Mouse (Mus musculus): Measurements from ENCODE around the gene Cenpv. TPM values are rescaled to one million over a fixed set of nuclear protein-coding genes. Genes with fewer than 3 reads are reported as not detected.

The Cenpv gene
- total and polyA plus RNA-seq, 3 experiments = 149 to 2,878 (median 178) TPM

- Histone ChIP-seq H3K4me3 (ENCODE audit: control insufficient read depth in 1 of 2, insufficient read depth in 1 of 2, low read depth in 2 of 2, low read length in 2 of 2) (peak overlapping the region; percentile 84 to 88), H3K79me2 (ENCODE audit: control insufficient read depth, insufficient read depth, low read length, poor library complexity) (peaks cover 27% of the 10 kb centered on the region), H3K4me1 (ENCODE audit: control insufficient read depth in 1 of 2, insufficient read depth in 2 of 2, low read length in 2 of 2) (peaks cover 0 to 14% of the 10 kb centered on the region in 2 experiments; a peak in 3 of 4 replicates), H3K27me3 (ENCODE audit: control insufficient read depth in 1 of 2, insufficient read depth in 2 of 2, low read length in 2 of 2) (no peaks in the 10 kb centered on the region), H3K27ac (ENCODE audit: control insufficient read depth, low read depth, low read length) (peak overlapping the region; percentile 94), H3K9me3 (replicated peaks; ENCODE audit: insufficient read depth, low read length) (no peaks in the 10 kb centered on the region), H3K9ac (ENCODE audit: control insufficient read depth, low read depth, low read length, poor library complexity, severe bottlenecking) (peak overlapping the region; percentile 90), H3K36me3 (ENCODE audit: control insufficient read depth in 1 of 2, insufficient read depth in 2 of 2, low read length in 2 of 2) (peaks cover 10 to 23% of the 10 kb centered on the region in 2 experiments)
- DNase-seq (ENCODE audit: low read depth, low spot score) = peak; percentile 95
- TF ChIP-seq TBP (IDR thresholded peaks at IDR 0.05; ENCODE audit: low read depth, low read length) (peak; percentile 99), RAD21 (IDR thresholded peaks at IDR 0.05; ENCODE audit: low read depth, low read length) (no peak), RCOR1 (IDR thresholded peaks at IDR 0.05; ENCODE audit: low read depth, low read length) (peak; percentile 54; the same call in 1 of the 2 replicates), POLR2AphosphoS2 (IDR thresholded peaks at IDR 0.05; ENCODE audit: low read length) (peak; percentile 100), UBTF (IDR thresholded peaks at IDR 0.05; ENCODE audit: borderline replicate concordance, insufficient read depth, low read depth, low read length) (no peak), USF1 (IDR thresholded peaks at IDR 0.05; ENCODE audit: low read depth, low read length) (peak; percentile 58; the same call in 1 of the 2 replicates), MAZ (IDR thresholded peaks at IDR 0.05; ENCODE audit: low read depth, low read length) (peak; percentile 97), ZNF384 (IDR thresholded peaks at IDR 0.05; ENCODE audit: low read depth, low read length) (peak; percentile 80), NELFE (IDR thresholded peaks at IDR 0.05; ENCODE audit: low read depth, low read length) (peak; percentile 100), MXI1 (IDR thresholded peaks at IDR 0.05; ENCODE audit: low read depth, low read length) (peak; percentile 93), E2F4 (IDR thresholded peaks at IDR 0.05; ENCODE audit: borderline replicate concordance, low read depth, low read length) (peak; percentile 84), HCFC1 (IDR thresholded peaks at IDR 0.05; ENCODE audit: low read depth, low read length) (peak; percentile 86), POLR2A (IDR thresholded peaks at IDR 0.05; ENCODE audit: control insufficient read depth in 1 of 2, insufficient read depth in 1 of 2, low read depth in 1 of 2, low read length in 2 of 2, poor library complexity in 1 of 2) (peak; percentile 99 to 100), POLR2AphosphoS5 (IDR thresholded peaks at IDR 0.05; ENCODE audit: borderline replicate concordance, low read depth, low read length) (peak; percentile 98), USF2 (IDR thresholded peaks at IDR 0.05; ENCODE audit: borderline replicate concordance in 1 of 2, insufficient read depth in 1 of 2, low read depth in 1 of 2, low read length in 2 of 2) (no peak), GATA1 (IDR thresholded peaks at IDR 0.05; ENCODE audit: low read depth, low read length) (no peak; the same call in 1 of the 2 replicates), MEF2A (IDR thresholded peaks at IDR 0.05; ENCODE audit: extremely low read depth, insufficient replicate concordance, low read depth, low read length, poor library complexity, severe bottlenecking) (no peak), JUND (IDR thresholded peaks at IDR 0.05; ENCODE audit: low read depth, low read length) (0 out of 2 replicates have a peak, but pooled peaks have one; percentile 13), ZC3H11A (IDR thresholded peaks at IDR 0.05; ENCODE audit: low read depth, low read length) (no peak), SIN3A (IDR thresholded peaks at IDR 0.05; ENCODE audit: low read length) (peak; percentile 98), TAL1 (IDR thresholded peaks at IDR 0.05; ENCODE audit: low read length) (no peak), CTCF (IDR thresholded peaks at IDR 0.05 in 2 of 3, conservative IDR thresholded peaks at IDR 0.05 in 1 of 3; ENCODE audit: control insufficient read depth in 1 of 3, insufficient read depth in 1 of 3, low read depth in 2 of 3, low read length in 3 of 3, poor library complexity in 1 of 3, severe bottlenecking in 1 of 3) (no peak), MAX (IDR thresholded peaks at IDR 0.05; ENCODE audit: low read length) (peak; percentile 91), ELF1 (IDR thresholded peaks at IDR 0.05; ENCODE audit: low read depth, low read length) (peak; percentile 89), TCF12 (IDR thresholded peaks at IDR 0.05; ENCODE audit: low read depth, low read length) (peak; percentile 83), BHLHE40 (IDR thresholded peaks at IDR 0.05; ENCODE audit: borderline replicate concordance, low read depth, low read length) (peak; percentile 97), GABPA (IDR thresholded peaks at IDR 0.05; ENCODE audit: low read depth, low read length) (no peak), MYB (IDR thresholded peaks at IDR 0.05; ENCODE audit: low read depth, low read length) (peak; percentile 95), KAT2A (conservative IDR thresholded peaks at IDR 0.05; ENCODE audit: low read depth, low read length) (peak; percentile 97), SMC3 (IDR thresholded peaks at IDR 0.05; ENCODE audit: low read depth, low read length) (no peak), MAFK (IDR thresholded peaks at IDR 0.05; ENCODE audit: borderline replicate concordance, low read depth, low read length) (no peak), ZKSCAN1 (IDR thresholded peaks at IDR 0.05; ENCODE audit: low read depth, low read length) (peak; percentile 60), CHD2 (IDR thresholded peaks at IDR 0.05; ENCODE audit: low read length) (peak; percentile 65; the same call in 1 of the 2 replicates), NRF1 (IDR thresholded peaks at IDR 0.05; ENCODE audit: insufficient read depth, low read depth, low read length, poor library complexity, severe bottlenecking) (peak; percentile 53), CHD1 (IDR thresholded peaks at IDR 0.05; ENCODE audit: low read depth, low read length) (peak; percentile 85)
Observed at GRCm38 (mm10) chr11:62551226-62552119, 12.4 kb upstream of the Cenpv start.

Data from MEL (cell line).